Mouse (Mus musculus): Measurements from ENCODE around the gene Mmab. TPM values are rescaled to one million over a fixed set of nuclear protein-coding genes. Genes with fewer than 3 reads are reported as not detected.

Mmab gene
- polyA plus RNA-seq, 1 experiment from 2014 or later, result 19.7 TPM

GRCm38 (mm10) chr5:114408846-114409245 is 35.0 kb downstream of the Mmab start:
- Histone ChIP-seq H3K9ac (no peak overlapping the region), H3K27me3 (no peaks in the 10 kb centered on the region), H3K4me2 (no peak overlapping the region), H3K4me3 (no peak overlapping the region), H3K36me3 (peaks cover 92% of the 10 kb centered on the region), H3K27ac (no peak overlapping the region), H3K9me3 (replicated peaks) (no peaks in the 10 kb centered on the region), H3K4me1 (replicated peaks) (peaks cover 13% of the 10 kb centered on the region)
- WGBS, result 94% methylated on average over 11 of the region's 11 CpGs
- no peak for ATAC-seq (replicated peaks; ENCODE audit: insufficient number of reproducible peaks, insufficient read depth, low FRiP score, low read depth)

DNA sequence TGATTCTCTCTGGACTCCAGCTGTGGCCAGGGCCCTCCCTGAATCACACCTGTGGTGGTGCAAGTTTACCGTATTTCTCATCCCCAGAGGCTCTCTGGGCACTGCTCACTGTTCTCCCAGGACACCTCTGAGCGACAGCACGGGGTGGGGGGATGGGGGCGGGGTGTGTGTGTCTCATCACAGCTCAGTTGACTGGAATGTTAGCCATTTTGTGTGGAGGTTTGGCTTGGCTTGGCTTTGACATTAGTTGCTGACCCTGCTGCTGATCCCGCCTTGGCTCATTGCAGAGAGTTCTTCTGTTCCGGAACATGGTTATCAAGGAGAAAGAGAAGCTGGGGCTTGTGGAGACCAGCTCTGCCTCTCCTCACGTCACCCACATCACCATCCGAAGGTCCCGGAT is 36.0 kb downstream of the Mmab start:
- H3K9ac ChIP-seq, result no peak overlapping the region
- H3K4me3 ChIP-seq, result no peak overlapping the region
- WGBS, result 82% methylated on average over 9 of the region's 9 CpGs
- H3K4me2 ChIP-seq, result no peak overlapping the region
- no peaks in the 10 kb centered on the region for H3K27me3 ChIP-seq
- H3K27ac ChIP-seq, result no peak overlapping the region
- peaks cover 99% of the 10 kb centered on the region for H3K36me3 ChIP-seq
- H3K4me1 ChIP-seq (replicated peaks), result peaks cover 2% of the 10 kb centered on the region; the same call in 1 of the 2 replicates
- no peaks in the 10 kb centered on the region for H3K9me3 ChIP-seq (replicated peaks)
- no peak for ATAC-seq (replicated peaks; ENCODE audit: insufficient number of reproducible peaks, insufficient read depth, low FRiP score, low read depth)

GRCm38 (mm10) chr5:114407269-114407668 is 36.6 kb downstream of the Mmab start:
- Histone ChIP-seq H3K27me3 (no peaks in the 10 kb centered on the region), H3K9me3 (replicated peaks) (no peaks in the 10 kb centered on the region), H3K9ac (no peak overlapping the region), H3K4me1 (replicated peaks) (no peaks in the 10 kb centered on the region), H3K4me2 (no peak overlapping the region), H3K4me3 (no peak overlapping the region), H3K36me3 (peaks cover 99% of the 10 kb centered on the region), H3K27ac (no peak overlapping the region)
- WGBS, result 76% methylated on average over 10 of the region's 10 CpGs
- no peak for ATAC-seq (replicated peaks; ENCODE audit: insufficient number of reproducible peaks, insufficient read depth, low FRiP score, low read depth)

DNA sequence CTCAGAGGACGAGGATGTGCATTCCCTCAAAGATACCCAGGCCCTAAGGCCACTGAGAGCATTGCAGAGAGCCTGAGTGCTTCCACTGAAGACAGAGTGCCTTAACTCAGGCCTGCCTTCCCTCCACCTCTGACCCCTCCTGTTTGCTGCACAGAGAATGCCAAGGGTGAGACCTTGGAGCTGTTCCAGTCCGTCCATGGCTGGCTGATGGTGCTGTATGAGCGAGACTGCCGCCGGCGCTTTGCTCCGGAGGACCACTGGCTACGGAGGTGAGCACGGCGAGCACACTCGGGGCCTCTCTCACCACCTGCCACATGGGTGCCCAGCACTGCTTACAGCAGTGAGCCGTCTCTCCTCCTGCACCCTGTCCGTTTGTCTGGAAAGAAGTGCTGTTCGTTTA is 37.3 kb downstream of the Mmab start:
- no peak for ATAC-seq (replicated peaks; ENCODE audit: insufficient number of reproducible peaks, insufficient read depth, low FRiP score, low read depth)
- Histone ChIP-seq H3K27me3 (no peaks in the 10 kb centered on the region), H3K4me3 (no peak overlapping the region), H3K9ac (no peak overlapping the region), H3K36me3 (peaks cover 99% of the 10 kb centered on the region), H3K4me1 (replicated peaks) (no peaks in the 10 kb centered on the region), H3K4me2 (no peak overlapping the region), H3K27ac (no peak overlapping the region), H3K9me3 (replicated peaks) (no peaks in the 10 kb centered on the region)
- 90% methylated on average over 14 of the region's 14 CpGs for WGBS

DNA sequence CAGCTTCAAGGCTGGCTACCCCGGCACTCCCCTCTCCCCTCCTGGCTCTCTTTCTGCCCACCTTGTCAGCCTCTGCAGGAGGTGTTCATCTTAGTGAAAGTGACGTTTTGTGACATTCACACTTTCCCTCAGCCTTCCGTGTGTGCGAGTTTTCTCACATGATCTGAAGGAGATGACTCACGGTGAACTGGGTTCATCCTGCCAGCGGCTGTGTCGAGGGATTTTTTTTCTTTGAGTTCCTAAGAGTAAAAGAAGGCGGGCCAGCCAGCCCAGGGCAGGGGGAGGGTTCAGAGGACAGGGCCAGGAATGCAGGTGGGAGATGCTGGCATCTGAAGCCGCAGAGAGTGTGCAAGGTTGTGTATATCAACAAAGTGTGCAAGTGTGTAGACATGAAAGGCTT is 50.7 kb downstream of the Mmab start:
- no peaks in the 10 kb centered on the region for H3K9me3 ChIP-seq (replicated peaks)
- no peaks in the 10 kb centered on the region for H3K4me1 ChIP-seq (replicated peaks)
- H3K36me3 ChIP-seq, result peaks cover 94% of the 10 kb centered on the region
- no peak overlapping the region for H3K9ac ChIP-seq
- no peak overlapping the region for H3K27ac ChIP-seq
- no peak overlapping the region for H3K4me2 ChIP-seq
- ATAC-seq (replicated peaks; ENCODE audit: insufficient number of reproducible peaks, insufficient read depth, low FRiP score, low read depth), result no peak
- WGBS, result 77% methylated on average over 9 of the region's 9 CpGs
- no peak overlapping the region for H3K4me3 ChIP-seq
- no peaks in the 10 kb centered on the region for H3K27me3 ChIP-seq

- Histone ChIP-seq H3K27ac (no peak overlapping the region), H3K4me1 (replicated peaks) (peaks cover 19% of the 10 kb centered on the region), H3K4me3 (no peak overlapping the region), H3K4me2 (no peak overlapping the region), H3K9ac (no peak overlapping the region), H3K9me3 (replicated peaks) (no peaks in the 10 kb centered on the region), H3K36me3 (peaks cover 55% of the 10 kb centered on the region), H3K27me3 (no peaks in the 10 kb centered on the region)
- no peak for ATAC-seq (replicated peaks; ENCODE audit: insufficient number of reproducible peaks, insufficient read depth, low FRiP score, low read depth)
- WGBS, result 83% methylated on average over 8 of the region's 8 CpGs
Measured at GRCm38 (mm10) chr5:114384448-114384847, 59.4 kb downstream of the Mmab start.

DNA sequence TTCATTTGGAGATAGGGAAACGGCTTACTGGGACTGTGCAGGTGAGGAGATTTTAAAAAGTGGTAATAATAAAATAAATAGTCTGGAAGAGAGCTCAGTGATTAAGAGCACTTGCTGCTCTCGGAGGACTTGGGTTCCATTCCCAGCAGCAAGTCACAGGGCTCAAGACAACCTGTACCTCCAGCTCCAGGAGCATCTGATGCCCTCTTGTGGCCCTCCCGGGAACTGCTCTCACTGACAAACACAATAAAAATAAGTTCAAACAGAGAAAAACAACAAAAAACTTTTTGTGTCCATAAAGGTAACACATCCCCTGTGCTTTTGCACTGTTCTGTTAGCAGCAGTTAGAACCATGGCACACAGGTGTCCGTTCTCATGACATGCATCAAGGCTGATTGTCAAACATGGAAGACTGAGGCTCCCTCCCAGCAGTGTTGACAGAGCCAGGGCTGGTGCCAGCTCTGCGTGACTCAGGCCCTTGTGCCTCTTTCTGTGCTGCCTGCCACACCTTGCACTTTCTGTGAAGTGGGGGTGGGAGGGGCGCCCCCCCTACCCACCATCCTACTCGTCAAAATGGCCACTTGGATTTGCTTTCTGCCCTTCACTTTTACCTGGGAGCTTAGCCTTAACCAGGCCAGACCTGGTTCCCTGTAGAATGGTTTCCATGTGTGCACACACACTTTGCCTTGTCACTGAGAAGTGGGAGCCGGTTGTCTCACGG is 60.5 kb downstream of the Mmab start:
- H3K4me3 ChIP-seq, result no peak overlapping the region
- H3K9me3 ChIP-seq (replicated peaks), result no peaks in the 10 kb centered on the region
- peaks cover 43% of the 10 kb centered on the region for H3K36me3 ChIP-seq
- ATAC-seq (replicated peaks; ENCODE audit: insufficient number of reproducible peaks, insufficient read depth, low FRiP score, low read depth), result no peak
- no peak overlapping the region for H3K4me2 ChIP-seq
- H3K9ac ChIP-seq, result no peak overlapping the region
- H3K4me1 ChIP-seq (replicated peaks), result peaks cover 30% of the 10 kb centered on the region
- WGBS, result 73% methylated on average over 9 of the region's 9 CpGs
- no peaks in the 10 kb centered on the region for H3K27me3 ChIP-seq
- H3K27ac ChIP-seq, result no peak overlapping the region

Small RNA genes lying within 50 kb of the gene (microRNA-seq; reads per million reads assigned to microRNA genes)
- not detected for gene Mir7027

Other genes starting within 250 kb of the Mmab start
- 0.11 and 0.20 TPM in 2 replicates for gene Foxn4, start 170.3 kb downstream of the Mmab start, polyA plus RNA-seq (2015; fragmentation: Nextera tagmentation; extraction: Ambion mirVana)
- 2.0 and 2.6 TPM in 2 replicates for gene Myo1h, start 154.9 kb downstream of the Mmab start, polyA plus RNA-seq (2015; fragmentation: Nextera tagmentation; extraction: Ambion mirVana)
- gene Kctd10, start 63.6 kb downstream of the Mmab start, polyA plus RNA-seq (2015; fragmentation: Nextera tagmentation; extraction: Ambion mirVana), result 93.8 and 113 TPM in 2 replicates
- 36.2 and 47.5 TPM in 2 replicates for gene Ube3b, start 63.5 kb downstream of the Mmab start, polyA plus RNA-seq (2015; fragmentation: Nextera tagmentation; extraction: Ambion mirVana)
- 13.6 and 20.5 TPM in 2 replicates for gene Mvk, start 209 bp upstream of the Mmab start, polyA plus RNA-seq (2015; fragmentation: Nextera tagmentation; extraction: Ambion mirVana)
- 0.74 and 1.6 TPM in 2 replicates for gene Fam222a, start 124.0 kb upstream of the Mmab start, polyA plus RNA-seq (2015; fragmentation: Nextera tagmentation; extraction: Ambion mirVana)
- 1.00 and 2.4 TPM in 2 replicates for gene Trpv4, start 214.4 kb upstream of the Mmab start, polyA plus RNA-seq (2015; fragmentation: Nextera tagmentation; extraction: Ambion mirVana)
- 45.9 and 70.4 TPM in 2 replicates for gene Gltp, start 246.9 kb upstream of the Mmab start, polyA plus RNA-seq (2015; fragmentation: Nextera tagmentation; extraction: Ambion mirVana)

Measured in heart, embryonic 15.5 days (tissue).